Mouse (Mus musculus) CD8-positive naive resting alpha-beta T cell, adult 2 months (primary cell): ENCODE data around the gene Fam227b.

Experiments used
- DNase-seq, 2 experiments: peaks; one replicate each; pipeline ENCODE4 v3.0.0; 2022; ENCODE audit warnings: low read depth in 2 of 2, low spot score in 2 of 2

The Fam227b gene

GRCm38 (mm10) chr2:126006742-126007141 is 145.1 kb downstream of the Fam227b start:
- no peak for DNase-seq

GRCm38 (mm10) chr2:126006088-126006487 is 145.7 kb downstream of the Fam227b start:
- no peak for DNase-seq

GRCm38 (mm10) chr2:126002291-126002690 is 149.5 kb downstream of the Fam227b start:
- DNase-seq: no peak

- no peak for DNase-seq
These were observed 175.9 kb downstream of the Fam227b start for GRCm38 (mm10) chr2:125975808-125976345.

- no peak for DNase-seq
These were observed 176.6 kb downstream of the Fam227b start for GRCm38 (mm10) chr2:125975206-125975605.

GRCm38 (mm10) chr2:125973207-125973606 is 178.6 kb downstream of the Fam227b start:
- DNase-seq: no peak

GRCm38 (mm10) chr2:125968811-125969210 is 183.0 kb downstream of the Fam227b start:
- DNase-seq: no peak

- DNase-seq: no peak
These were observed 203.6 kb downstream of the Fam227b start for GRCm38 (mm10) chr2:125948195-125948594.

- DNase-seq: no peak
These were observed 208.5 kb downstream of the Fam227b start for GRCm38 (mm10) chr2:125943301-125943700.

GRCm38 (mm10) chr2:125941111-125941785 is 210.6 kb downstream of the Fam227b start:
- no peak for DNase-seq

- no peak for DNase-seq
These were observed 212.7 kb downstream of the Fam227b start for GRCm38 (mm10) chr2:125938993-125939642.

- no peak for DNase-seq
These were observed 215.4 kb downstream of the Fam227b start for GRCm38 (mm10) chr2:125936396-125936795.

GRCm38 (mm10) chr2:125933977-125934376 is 217.8 kb downstream of the Fam227b start:
- DNase-seq: no peak
